Mouse (Mus musculus) MN1 (cell line): ENCODE measurements around the gene Prdm10.

Source experiments
- DNase-seq: peaks from one replicate; pipeline ENCODE4 v3.0.0-alpha.2; 2016; ENCODE audit warnings: low spot score

Prdm10 gene

DNA sequence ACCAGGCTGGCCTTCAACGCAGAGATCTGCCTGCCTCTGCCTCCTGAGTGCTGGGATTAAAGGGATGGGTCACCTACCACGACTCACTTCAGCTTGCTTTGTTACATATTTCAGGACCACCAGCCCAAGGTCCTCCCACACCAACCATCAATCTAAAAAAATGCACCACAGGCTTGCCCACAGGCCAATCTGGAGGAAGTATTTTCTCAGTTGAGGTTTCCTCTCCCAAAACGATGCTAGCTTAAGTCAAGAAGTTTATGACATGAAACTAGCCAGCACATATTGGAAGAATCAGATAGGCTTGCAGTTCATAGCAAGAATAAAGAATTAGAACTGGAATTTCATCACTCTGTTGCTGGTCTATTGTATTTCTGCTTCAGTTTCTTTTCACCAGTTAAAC lies 24.0 kb downstream of the Prdm10 start:
- DNase-seq, result no peak

DNA sequence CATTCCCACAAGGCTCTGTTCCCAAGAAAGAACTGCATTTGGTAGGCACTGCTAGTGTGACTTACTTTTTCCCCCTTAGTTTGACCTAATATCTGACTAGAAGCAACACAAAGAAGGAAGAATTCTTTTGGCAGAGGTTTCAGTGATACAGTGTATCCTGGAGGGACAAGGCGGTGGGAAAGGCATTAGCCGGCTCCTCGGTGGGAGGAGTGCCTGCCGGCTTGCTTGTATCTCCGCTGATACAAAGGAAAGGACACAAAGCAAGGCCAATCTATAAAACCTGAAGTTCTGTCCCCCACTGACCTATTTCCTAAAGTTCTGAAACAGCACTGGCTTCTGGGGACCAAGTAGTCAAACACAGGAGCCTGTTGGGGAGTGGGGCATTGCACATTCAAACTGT lies 24.8 kb downstream of the Prdm10 start:
- no peak for DNase-seq

DNA sequence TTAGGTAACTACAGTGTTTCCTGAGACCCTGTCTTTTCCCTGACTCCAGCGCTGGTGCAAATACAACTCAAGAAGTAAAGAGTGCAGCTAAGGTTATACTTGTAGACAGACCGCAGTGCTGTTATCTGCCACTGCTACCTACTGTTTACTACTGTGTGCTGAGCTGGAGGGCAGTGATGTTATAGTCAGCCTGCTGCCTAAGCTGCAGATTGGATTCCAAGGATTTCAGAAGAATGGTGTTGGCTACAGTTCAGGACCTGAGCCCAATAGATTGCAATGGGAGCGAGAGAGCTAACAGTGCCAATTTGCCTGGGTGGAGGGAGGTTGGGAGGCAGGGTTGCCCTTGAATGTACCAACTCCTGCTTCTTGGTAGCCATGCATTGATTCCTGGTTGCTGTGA lies 25.5 kb downstream of the Prdm10 start:
- no peak for DNase-seq

DNA sequence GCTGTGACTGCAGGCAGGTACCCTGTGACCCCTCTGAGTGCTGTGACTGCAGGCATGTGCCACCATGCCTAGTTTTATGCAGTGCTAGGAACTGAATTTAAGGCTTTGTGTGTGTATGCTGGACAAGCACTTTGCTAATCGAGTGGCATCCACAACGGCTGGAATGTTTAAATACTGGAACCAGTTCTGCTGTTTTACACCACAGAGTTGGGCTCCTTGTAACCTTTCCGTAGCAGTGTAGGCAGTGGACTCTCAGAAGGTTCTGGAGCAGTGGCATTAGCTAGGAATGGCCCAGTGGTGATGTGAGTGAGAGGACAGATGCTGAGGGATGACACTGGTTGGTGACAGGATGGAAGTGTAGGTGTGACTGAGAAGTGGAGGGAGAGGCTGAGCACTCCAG lies 26.9 kb downstream of the Prdm10 start:
- DNase-seq, result no peak

DNA sequence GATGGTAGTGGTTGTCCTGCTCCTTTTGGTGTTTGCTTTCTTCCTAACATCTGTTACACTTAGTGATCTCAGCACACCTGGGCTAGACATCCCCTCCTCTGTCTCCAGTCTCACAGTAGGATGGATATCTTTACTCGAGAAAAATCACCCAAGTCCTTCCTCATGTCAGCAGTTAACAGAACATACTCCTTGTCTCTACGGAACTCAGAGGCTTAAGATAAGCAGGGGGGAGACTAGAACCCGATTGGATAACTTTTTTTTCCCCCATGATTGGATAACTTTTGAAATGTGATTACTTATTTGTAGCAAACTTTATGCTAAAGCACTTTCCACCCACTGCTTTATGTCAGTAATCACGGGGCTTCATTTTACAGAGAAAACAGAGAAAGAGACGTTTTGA lies 28.7 kb downstream of the Prdm10 start:
- DNase-seq, result no peak

DNA sequence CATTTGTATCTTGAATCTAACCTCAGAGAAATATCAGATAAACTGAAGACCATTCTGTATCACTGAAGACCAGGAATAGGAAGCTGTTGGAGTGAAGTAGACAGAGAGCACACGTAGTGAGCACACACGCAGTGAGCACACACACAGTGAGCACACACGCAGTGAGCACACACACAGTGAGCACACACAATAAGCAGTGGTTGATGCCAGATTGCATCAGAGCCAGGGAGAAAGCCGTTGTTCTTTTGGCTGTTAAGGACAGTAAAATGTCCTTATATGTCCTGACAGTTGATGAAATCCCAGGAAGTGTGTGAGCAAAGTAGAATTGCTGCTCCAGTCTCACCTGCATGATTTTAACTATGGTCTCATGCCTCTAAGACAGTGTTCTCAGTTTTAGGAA lies 30.3 kb downstream of the Prdm10 start:
- DNase-seq, result peak; percentile 9

DNA sequence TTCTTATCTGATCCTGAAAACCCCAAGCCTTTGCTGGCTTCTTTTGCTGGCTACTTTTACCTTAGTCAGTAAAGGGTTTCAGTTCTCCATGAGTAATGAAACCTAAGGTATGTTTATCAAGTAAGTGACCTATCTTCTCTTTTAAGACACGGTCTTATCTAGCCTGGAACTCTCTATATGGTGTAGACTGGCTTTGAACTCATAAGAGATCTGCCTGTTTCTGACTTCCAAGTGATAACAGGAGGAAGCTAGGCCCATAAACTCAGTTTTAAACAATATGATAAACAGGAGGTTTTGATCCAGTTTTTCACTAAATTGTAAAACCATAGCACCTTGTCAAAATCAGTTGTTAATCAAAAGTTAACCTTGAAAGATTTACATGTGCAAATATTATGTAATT lies 33.5 kb downstream of the Prdm10 start:
- no peak for DNase-seq

DNA sequence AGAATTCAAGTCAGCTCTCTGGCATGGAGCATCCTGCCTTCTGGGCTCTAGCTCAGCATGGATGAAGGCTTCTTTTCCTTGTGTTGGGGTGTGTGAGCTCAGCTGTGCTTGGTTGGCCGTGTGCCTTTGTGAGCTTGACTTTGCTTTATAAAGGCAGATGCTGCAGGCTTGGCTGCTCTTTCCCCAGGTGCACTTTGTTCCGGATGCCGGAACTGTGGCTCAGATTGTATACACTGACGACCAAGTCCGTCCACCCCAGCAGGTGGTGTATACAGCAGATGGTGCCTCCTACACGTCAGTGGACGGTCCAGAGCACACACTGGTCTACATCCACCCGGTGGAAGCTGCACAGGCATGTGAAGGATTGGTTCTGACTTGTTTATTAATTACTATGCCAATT lies 35.6 kb downstream of the Prdm10 start:
- no peak for DNase-seq

DNA sequence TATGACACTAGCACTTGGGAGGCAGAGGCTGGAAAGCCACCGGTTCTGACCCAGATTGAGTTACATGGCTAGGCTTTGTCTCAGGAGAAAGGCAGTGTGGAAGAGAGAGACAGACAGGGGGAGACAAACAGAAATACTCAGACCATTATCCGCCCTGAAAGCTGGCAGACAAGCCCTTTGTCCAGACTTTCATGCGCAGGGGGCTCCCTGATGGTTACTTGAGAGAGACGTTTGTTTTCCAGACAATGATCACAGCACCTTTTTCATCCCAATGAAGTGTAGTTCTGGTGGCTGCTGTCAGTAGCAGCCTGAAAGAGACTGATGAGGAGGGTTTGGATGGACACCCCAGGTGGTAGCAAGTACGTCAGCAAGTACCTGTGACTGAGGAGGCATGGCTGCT lies 38.6 kb downstream of the Prdm10 start:
- DNase-seq, result no peak

DNA sequence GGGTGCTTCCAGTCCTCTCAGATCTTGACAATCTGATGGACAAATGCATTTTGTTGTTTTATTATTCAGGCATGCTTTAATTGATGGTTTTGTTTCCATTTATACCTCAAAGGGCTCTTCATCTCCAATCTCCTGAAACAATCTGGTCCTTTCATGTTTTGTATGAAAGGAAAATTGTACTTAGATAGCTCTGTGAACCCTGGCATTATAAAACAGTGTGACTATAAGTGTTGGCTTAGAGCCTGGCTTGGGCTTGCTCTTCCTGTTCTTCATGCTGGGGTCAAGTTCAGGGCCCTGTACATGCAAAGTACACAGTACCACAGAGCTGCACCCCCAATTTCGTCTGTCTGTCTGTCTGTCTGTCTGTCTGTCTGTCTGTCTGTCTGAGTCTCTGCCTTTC lies 40.4 kb downstream of the Prdm10 start:
- DNase-seq, result no peak

DNA sequence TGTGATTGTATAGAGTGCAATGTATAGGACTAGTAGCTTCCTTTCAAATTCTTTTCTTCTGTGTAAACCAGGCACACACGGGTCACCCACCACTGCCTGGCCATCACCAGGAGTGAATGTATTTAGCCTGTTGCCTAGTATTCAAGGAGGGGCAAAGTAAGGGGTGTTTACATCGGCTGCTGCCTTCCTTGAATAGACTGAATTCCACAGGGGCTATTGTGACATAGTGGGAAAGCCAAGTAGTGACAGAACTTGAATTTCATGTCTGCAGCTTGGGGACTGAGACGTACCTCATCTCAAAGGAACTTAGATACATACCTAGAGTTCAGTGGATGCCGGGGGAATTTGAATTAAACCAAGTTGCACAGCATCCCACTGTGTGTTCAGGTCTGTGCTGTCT lies 41.2 kb downstream of the Prdm10 start:
- DNase-seq, result no peak

DNA sequence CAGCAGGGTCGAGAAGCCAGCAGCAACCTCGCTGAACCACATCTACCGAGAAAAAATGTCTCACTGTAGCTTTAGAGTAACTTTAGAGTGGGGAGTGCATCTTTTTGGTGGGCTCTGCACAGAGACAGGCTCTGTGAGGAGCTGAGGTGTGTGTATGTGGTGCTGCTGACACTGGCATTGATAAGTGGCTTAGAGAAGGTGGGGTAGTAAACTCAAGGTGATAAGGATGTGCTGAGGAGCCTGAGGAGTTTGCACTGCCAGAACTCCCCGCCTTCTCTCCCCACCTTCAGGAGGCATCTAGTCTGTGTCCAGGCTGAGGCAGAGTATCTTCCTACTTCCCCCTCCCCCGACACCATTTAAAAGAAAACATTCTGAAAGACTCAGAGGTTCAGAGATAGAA lies 41.8 kb downstream of the Prdm10 start:
- DNase-seq, result no peak

DNA sequence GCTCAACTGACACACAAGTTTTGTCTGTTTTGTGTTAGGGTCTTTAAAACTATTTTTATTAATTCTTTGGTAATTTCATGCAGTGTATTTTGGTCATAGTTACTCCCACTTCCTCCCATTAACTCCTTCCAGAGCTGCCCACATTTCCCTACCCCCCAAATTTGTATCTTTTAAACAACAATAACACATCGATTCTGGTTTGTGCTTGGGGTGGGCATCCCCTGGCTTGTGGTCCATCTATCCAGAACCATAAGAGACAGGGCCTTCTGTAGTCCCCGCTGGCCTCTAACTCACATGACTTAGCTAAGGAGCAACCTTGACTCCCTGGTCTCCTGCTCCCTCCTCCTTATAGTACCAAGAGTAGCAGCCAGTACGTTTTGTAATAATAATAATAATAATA lies 50.5 kb downstream of the Prdm10 start:
- DNase-seq, result no peak

DNA sequence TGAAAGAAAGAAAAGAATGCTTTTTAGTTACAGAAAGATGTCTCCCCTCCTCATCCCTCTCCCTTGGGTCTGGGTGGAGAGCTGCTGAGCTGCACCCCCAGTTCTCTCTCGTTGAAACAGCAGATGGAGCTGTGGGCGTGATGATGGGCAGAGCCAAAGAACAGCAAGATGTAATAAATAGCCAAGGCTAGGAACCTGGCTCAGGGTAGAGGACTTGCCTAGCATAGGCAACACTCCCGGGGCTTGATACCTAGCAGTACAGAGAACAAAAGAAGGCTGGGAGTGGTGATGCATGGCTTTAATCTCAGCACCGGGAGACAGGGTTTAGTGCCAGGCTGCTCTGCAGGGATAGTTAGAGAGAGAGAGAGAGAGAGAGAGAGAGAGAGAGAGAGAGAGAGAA lies 50.9 kb downstream of the Prdm10 start:
- DNase-seq, result no peak

DNA sequence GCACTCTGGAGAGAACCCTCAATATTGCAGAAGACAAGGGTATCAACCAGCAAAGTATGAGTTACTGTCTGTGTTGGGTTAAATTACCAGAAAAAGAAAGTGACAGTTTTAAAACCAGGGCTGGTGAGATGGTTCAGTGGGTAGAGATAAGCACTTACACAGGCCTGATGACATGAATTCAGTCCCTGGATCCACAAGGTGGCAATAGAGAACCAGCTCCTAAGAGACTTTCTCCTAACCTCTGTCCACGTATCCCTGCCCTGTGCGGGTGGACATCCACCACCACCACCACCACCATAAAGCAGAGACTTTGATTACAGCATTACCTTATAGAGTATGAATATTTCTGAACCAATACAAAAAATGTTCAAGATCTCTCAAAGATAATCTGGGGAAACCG lies 51.6 kb downstream of the Prdm10 start:
- DNase-seq, result no peak

DNA sequence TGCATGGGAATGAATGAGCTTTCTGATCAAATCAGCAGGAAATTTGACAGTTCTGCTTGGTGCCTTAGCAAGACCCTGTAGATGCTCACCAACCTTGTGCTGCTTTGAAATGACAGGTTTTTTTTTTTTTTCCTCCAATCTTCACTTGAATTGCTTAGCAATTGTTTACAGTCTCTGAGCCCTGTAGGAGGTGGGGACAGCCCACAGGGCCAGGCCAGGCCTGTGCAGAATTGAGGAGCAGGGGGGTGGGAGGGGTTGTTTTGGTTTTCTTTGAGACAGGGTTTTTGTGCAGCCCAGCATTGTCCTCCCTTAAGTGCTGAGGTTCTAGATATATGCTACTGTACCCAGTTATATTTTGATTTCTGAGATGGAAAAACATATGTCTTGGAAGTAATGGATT lies 52.5 kb downstream of the Prdm10 start:
- no peak for DNase-seq

DNA sequence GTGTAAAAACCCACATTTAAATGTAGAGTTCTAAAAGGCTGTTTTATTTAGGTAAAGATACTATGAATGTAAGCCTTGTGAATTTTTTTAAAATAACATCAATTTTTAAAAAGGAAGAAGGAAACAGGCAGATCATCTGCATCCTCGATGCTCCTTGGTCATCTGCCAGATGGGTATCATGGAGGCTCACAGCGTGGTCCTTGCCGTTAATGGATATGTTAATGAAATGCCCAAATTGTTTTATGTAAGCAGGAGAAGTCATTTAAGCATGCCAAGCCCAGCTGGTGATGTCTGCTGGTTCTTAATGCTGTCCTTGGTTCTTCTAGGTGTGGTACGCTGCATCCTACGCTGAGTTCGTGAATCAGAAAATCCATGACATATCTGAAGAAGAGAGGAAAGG lies 54.7 kb downstream of the Prdm10 start:
- no peak for DNase-seq

DNA sequence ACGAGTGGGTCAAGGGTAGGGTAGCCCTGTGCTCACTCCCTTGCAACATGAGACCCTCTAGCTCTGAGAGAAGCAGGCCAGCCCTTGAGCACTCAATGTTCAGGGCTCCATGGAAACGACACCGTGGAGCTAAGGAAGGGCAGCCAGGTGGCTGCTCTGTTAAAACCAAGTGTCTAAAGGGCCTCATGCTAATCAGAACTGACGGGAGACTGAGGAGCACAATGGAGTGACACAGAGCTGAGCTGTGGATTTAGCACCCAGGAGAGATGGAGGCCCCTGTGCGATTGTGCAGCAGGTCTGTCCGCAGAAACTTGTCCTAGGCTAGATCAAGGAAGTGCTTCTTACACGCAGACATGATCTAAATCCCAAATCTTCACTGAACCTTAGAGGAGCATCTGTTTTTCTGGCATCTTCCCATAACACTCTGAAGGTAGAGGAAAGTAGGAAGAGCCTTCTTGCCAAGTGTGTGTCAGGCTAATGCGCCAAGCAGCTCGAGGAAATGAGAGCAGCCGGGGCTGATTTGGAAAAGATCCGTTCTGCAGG lies 64.0 kb downstream of the Prdm10 start:
- no peak for DNase-seq

DNA sequence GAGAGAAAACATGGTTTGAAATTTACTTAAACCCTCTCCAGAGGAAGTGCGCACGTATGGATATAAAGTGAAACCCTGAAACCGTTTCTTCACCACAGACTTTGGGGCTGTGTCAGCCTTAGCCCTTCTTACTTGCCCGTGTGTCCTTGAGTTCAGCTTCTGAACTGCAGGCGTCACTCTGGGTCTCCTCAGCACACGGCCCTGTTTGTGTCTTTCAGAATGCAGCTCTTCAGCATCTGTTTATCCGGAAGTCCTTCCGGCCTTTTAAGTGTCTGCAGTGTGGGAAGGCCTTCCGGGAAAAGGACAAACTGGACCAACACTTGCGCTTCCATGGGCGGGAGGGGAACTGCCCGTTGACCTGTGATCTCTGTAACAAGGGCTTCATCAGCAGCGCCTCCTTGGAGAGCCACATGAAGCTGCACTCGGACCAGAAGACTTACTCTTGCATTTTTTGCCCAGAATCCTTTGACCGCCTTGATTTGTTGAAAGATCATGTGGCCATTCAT lies 66.3 kb downstream of the Prdm10 start:
- DNase-seq, result no peak

DNA sequence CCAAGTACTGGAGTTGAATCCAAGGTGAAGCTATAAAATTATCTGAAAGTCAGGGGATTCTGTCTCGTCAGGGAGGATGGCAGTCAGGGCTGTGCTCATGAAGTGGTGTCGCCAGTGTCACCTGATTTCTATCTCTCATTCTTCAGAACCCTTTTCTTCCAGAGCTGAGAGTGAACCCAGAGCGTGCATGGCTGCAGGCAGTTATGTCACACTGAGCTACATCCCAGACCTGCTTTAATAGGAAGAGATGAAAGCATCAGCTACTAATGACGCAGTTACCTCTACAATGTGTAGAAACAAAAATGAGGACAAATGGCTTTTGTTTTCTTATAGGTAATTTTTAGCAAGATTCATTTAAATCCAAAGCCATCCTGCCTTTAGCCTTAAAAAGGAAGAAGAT lies 68.1 kb downstream of the Prdm10 start:
- no peak for DNase-seq

DNA sequence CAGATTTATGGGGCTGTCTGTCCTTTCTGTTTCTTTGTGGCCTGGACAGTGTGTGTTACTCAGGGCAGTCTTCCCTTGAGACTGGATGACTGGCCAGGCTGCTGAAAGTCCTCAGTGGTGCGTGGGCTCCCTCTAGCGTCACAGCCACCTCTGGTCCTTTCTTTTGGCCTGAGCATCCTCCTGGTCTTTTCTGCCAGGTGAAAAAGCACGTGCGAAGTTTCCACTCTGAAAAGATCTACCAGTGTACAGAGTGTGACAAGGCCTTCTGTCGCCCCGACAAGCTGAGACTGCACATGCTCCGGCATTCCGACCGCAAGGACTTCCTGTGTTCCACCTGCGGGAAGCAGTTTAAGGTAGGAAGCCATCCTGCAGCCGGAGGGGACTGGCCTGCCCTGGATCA lies 68.6 kb downstream of the Prdm10 start:
- peak; percentile 79 for DNase-seq

DNA sequence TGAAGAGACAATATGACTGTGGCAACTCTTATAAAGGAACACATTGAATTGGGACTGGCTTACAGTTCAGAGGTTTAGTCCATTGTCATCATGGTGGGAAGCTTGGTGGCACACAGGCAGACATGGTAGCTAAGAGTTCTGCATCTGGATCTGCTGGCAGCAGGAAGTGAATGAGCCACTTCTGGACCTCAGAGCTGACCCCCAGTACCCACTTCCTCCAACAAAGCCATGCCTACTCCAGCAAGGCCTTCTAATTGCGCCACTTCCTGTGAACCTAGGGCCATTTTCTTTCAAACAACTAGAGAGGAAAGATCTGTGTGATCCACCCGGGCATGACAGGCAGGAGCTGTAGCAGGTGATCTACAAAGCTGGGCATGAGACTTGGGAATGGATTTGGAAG lies 72.4 kb downstream of the Prdm10 start:
- no peak for DNase-seq

DNA sequence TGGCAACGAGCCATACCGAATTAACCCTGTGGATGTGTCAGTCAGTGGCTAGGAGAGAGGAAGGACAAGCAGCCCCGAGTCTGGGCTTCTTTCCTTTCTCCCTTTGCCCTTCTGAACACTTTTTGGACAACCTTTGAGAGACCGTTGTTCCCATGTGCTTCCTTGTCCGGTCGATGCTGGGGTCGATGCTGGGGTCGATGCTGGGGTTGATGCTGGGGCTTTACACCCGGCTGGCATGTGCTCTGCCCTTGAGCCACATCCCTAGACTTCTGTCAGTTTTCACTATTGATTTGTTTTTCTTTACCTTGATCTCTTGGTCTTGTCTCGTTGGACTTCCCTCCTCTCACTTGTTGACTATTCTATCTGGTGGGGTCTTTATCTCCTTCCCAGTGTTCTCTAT lies 73.2 kb downstream of the Prdm10 start:
- DNase-seq, result no peak

DNA sequence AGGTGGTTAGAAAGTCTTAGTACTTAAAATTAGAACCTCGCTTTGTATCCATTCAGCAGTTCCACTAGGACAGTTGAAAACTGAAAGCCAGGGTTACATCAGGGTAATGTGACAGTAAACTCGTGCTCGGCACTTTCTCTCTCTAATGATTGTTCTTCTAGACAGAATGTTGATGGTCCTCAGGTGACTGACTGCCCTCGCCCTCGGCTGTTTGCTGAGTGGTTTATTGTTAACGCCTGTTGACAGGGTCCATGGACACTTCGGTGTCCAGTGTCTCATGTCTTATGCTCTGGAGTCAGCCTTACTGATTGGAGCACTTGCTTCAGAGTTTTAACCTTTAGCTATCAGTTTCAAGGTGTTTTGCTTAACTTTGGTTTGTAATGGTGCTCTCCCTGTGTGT lies 73.7 kb downstream of the Prdm10 start:
- DNase-seq, result no peak
